Mouse (Mus musculus) mature B cell (primary cell): ENCODE results near the gene Ppie.
"Not testable (repeated sequence)": the region's sequence is repeated elsewhere in the genome, so short reads cannot be mapped to it uniquely, and the experiment has no call there.

Source experiments
- in situ Hi-C: fragments of 300-500 bp; cut with MboI; formaldehyde crosslinking; loops from 2 replicates; pipeline ENCODE4 v1.14.3; 2019

Ppie gene

DNA sequence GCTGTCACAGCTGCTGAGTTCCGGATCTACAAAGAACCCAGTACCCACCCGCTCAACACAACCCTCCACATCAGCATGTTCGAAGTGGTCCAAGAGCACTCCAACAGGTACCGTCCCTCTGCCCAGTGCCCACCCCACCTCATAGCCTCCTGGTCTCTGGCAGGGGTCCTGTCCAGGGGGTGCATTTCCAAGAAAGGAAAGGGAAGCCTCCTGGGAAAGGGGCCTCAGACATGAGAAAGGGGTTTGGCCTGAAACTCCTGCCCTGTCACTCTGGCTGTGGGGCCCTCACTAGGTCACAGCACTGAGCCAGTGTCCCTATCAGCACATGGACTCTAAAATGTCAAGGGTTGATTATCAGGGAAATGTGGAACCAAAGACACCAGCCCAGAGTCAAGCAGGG, 25.1 kb downstream of the Ppie start:
- in situ Hi-C loops: not testable (repeated sequence)

DNA sequence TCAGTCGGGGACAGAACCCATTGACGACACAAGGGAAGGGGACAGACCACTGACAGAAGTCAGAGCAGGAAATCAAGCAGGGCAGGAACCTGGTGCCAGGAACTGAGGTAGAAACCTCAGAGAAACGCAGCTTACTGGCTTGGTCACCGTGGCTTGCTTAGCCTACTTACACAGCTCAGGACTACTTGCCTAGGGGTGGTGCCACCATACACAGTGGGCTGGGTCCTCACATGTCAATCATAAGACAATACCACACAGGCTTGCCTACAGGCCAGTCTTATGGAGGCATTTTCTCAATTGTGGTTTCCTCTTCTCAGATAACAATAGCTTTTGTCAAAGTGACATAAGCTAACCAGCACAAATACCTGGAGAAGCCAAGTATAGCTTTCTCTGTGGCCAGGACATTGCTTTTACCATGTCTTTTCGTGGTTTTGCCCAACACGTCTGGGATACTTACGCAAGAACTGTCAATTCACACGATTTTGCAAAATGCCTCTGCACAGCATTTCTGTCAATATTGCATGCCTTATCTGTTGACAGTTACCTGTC, 27.5 kb downstream of the Ppie start:
- in situ Hi-C loops: no loop called here

DNA sequence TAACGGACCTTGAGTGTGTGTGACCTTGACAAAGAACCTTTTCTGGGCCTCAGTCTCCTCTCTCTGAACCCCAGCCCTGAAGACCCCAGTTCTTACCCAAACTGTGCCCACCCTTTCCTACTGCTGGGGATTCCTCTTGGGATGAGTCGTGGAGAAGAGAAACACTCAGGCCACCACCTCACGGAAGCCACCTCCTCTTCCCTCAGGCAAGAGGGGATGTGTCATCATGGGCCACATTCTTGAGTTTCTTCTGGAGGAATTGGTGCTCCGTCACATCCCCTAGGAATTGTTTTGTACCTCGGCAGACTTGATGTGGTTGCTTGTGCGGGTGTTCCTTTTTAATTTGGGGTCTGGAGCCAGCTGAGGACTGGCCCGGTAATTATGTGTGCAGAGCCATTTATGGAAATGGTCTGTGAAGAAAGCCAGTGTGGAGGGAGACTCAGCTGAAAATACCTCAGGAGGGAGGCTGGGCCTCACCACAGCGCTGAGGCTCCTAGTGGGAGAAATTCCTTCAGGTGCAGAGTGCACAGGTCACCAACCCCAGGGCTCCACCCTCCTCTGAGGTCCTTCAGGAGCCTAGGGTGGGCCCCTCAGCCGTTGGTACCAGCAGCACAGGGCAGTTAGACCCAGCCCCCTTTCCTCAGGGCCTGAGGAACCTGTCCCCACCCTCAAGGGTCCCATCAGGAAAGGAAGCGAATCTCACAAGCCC, 28.3 kb downstream of the Ppie start:
- in situ Hi-C loops: not testable (repeated sequence)

DNA sequence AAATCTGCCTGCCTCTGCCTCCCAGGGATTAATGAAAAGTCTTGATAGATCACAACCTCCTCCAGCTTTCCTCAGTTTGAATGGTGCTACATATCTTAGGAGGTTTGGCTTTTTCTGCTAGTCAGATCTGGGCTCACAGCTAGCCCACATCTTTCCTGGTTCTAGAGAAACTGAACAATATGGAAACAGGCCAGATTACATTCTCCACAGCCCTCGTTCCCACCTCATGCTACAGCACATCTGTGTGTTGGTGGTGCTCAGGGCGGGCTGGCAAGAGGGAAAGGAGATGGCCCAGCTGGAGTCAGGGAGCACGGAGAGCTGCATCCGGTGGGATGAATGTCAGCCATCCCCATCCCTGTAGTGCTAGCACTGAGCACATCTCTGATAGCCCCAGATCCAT, 29.0 kb downstream of the Ppie start:
- in situ Hi-C loops: no loop called here

DNA sequence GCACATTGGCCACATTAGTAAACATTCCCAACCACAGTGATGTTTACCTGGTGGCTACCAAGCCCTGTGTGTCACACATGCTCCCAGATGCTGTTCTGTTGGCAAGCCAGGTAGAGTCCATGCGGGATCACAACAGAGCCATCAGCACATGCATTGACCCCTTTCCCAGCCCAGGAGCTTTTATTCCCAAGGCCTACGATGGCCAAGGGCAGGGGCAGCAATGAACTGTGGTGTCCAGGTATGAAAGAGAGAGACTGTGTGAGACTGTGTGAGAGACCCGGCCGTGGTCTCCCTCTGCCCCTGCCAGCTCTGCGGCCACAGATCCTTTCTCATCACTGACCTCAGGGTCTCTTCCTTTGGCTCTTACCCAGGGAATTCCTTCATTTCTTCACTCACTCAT, 31.7 kb downstream of the Ppie start:
- in situ Hi-C loops: no loop called here

DNA sequence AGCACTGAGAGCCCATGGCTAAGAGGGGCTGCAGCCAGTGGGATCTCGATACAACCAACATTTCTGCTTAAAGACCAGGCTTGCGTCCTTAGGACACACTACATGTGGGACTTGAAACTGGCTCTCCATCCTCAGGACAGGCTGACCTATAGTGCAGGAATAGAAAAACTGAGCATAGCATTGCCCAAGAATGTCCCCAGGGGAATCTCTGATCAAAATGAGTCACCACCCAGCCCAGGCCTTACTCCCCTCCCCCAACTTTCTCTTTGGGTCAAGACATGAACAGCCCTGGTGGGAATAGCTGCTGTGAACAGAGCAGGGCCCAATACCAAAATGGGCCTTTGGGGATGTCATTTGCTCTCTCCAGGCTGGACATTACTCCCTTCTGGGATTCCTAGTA, 32.9 kb downstream of the Ppie start:
- in situ Hi-C loops: no loop called here

DNA sequence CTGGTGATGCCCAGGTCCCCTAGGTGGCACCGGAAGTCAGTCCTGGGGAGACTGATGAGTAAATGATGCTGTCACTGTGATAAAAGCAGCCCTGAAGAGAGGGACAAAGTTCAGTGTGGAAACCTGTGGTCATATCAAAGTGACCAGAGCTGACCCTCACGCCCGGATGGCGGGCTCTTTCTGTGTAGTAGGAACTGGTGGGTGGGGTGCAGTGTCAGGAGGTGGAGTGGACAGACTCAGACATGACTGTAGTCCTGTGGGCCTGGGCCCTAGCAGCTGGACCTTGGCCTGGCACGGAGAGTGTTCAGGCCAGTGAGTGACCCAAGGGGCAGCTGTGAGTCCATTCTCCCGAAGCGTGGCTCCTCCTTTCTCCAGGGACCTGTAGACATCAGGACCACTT, 33.8 kb downstream of the Ppie start:
- in situ Hi-C loops: not testable (repeated sequence)

DNA sequence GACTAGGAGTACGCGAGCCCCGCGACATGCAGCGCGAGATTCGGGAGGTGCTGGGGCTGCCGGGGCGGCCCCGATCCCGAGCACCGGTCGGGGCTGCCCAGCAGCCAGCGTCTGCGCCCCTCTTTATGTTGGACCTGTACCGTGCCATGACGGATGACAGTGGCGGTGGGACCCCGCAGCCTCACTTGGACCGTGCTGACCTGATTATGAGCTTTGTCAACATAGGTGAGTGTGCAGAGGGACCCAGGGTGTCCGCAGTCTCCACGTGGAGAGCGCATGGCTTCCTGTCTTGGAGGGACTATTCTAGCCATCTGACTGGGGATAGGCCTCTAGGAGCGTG, 34.3 kb downstream of the Ppie start:
- in situ Hi-C loops: no loop called here

DNA sequence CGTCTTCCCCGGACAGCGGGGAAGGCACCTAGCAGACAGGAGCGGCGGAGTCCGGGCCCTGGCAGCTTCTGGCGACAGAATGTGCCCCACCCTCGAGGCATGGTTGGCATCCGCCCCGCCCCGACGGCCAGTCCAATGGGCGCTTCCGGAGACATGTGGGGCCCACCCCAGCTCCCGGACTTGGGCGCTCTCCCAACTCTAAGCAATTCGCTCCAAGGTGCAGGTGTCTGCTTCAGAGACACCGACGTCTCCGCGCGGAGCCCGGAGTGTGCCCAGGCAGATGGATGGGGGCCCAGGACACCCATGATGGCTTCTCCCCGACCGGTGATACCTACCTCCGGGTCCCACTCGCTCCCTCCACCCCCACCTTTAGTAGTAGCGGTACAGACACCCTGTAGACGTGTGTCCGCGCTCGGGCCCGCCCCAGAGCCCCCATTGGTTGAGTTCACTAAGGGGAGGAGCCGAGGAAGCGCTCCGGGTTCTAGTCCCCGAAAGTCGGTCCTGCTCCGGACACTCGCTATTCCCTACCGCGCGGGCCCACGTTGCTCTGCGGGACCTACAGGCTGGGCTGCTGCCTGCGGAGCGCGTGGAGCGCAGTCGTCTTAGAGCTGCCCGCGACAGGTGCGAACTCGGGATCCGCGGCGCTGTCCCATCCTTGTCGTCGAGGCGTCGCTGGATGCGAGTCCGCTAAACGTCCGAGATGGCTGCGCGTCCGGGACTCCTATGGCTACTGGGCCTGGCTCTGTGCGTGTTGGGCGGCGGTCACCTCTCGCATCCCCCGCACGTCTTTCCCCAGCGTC, 34.9 kb downstream of the Ppie start, which contains the start of gene Bmp8b:
TSS of gene Bmp8b (plus strand) at position 515 of the 800 bp plus-strand sequence.
- in situ Hi-C loops: no loop called here

DNA sequence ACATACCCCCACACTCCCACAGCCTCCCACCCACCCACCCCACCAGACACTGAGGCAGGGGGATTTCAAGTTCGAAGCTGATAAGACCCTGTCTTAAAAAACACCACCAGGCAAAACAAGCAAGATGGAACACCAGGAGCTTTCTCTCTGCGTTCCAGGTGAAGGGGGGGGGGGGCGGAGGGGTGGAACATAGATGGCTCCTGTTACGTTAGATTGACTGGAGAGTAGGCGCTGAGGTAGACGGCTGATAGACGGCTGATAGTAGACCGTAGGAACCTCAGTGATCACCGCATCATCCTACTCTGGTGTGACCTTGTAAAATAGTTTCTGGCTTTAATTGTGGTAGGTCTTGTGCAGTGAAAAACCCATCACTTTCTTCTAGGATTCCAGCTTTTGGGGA, 45.9 kb downstream of the Ppie start:
- in situ Hi-C loops: no loop called here

DNA sequence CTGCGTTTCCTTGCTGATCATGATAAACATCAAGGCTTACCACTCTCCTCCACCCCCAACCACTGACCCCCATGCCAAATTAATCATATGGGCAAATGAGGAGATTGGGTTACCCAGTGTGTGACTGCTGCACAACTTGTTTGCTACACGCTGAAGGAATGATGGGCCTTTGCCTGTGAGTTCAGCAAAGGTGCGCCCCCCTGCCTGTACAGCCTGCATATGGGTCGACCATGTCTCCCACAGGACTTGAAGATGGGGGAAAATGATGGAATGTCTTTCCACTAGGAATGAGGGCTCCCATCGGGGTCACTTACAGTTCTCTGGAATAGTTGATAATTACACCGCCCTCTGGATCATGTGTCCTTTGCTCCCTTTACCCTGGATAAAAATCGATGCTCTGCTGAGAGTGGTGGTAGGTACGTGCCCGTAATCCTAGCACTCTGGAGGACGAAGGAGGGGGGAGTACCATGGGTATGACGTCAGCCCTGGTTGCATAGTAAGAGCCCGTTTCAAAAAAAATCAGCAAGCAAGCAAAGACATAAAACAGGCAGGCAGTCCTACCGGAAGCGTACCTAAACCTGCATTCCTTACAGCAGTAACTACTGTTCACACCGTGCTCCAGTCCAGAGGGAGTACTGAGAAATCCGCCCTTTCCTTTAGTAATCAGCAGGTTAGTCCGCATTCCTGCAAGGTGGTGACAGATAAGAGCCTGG, 46.5 kb downstream of the Ppie start:
- in situ Hi-C loops: no loop called here

DNA sequence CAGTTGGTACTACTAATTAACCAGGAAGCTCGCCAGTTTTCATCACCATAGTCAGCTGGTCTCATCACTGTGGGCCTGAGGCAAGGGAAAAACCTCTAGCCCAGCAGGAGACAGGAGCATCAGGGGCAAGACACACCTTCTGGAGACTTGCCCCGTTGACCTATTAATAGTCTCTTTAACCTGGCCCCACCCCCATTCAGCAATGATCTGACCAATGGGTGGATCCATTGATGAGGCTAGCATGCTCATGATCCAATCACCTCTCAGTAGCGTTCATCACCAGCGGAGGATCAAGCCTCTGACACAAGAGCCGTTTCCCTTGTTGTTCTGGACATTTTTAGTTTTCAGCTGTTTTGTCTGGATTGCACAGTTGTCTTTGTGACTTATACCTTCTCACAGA, 47.1 kb downstream of the Ppie start:
- in situ Hi-C loops: no loop called here

DNA sequence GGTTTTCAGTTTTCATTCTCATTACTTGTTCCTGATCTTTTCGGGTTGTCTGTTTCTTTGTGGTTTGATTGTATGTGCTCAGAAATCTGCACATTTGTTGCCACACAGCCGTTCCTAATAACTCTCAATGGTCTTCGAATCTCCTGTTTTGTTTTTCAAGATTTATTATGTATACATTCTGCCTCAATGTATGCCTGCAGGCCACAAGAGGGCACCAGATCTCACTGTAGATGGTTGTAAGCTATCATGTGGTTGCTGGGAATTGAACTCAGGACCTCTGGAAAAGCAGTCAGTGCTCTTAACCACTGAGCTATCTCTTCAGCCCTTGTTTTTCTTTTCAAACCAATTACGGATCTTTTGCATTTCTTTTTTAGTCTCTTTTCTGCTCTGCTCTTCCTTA, 53.4 kb downstream of the Ppie start:
- in situ Hi-C loops: loop anchor here (10.0 kb wide), 1 partner anchor 192 kb away; no protein-coding TSS in a partner anchor

DNA sequence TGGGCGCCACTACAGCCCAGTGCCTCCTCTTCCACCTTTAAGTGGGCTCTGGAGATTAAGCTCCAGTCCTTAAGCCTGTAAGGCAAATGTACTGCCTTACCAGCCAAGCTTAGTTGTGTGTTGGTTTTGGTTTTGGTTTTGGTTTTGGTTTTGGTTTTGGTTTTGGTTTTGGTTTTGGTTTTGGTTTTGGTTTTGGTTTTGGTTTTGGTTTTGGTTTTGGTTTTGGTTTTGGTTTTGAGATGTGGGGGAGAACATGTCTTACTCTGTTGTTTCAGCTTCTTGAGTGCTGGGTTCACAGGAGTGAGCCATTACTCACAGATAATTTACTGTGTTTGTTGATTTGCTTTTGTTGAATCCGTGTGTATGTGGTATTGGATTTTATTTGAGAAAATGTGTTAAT, 54.5 kb downstream of the Ppie start:
- in situ Hi-C loops: loop anchor here (10.0 kb wide), 1 partner anchor 190 kb away; no protein-coding TSS in a partner anchor

DNA sequence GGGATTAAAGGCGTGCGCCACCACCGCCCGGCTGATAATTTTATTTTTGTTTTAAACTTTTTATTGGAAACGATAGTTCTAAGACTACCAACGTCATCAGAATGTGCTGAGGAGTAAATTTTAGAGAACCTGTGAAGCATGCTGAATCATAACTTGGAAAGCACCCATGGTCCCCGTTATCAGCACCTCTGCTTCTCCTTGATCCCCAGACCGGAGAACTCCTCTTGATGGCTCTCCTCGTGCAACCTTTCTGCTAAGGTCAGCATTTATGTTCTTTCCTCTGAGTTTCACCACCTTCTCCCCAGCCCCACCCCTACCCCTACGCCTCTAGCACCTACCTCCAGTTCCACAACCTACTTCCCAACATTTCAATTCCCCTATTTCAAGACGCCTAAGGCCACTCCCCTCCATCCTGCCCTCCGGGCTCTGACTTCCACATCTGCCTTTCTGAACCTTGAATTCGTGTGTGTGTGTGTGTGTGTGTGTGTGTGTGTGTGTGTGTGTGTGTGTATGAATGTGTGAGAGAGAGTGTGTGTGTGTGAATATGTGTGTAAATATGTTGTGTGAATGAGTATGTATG, 56.3 kb downstream of the Ppie start:
- in situ Hi-C loops: loop anchor here (5.0 to 10.0 kb wide), 2 partner anchors 86 to 189 kb away; partner anchors contain the start of gene Mycl

DNA sequence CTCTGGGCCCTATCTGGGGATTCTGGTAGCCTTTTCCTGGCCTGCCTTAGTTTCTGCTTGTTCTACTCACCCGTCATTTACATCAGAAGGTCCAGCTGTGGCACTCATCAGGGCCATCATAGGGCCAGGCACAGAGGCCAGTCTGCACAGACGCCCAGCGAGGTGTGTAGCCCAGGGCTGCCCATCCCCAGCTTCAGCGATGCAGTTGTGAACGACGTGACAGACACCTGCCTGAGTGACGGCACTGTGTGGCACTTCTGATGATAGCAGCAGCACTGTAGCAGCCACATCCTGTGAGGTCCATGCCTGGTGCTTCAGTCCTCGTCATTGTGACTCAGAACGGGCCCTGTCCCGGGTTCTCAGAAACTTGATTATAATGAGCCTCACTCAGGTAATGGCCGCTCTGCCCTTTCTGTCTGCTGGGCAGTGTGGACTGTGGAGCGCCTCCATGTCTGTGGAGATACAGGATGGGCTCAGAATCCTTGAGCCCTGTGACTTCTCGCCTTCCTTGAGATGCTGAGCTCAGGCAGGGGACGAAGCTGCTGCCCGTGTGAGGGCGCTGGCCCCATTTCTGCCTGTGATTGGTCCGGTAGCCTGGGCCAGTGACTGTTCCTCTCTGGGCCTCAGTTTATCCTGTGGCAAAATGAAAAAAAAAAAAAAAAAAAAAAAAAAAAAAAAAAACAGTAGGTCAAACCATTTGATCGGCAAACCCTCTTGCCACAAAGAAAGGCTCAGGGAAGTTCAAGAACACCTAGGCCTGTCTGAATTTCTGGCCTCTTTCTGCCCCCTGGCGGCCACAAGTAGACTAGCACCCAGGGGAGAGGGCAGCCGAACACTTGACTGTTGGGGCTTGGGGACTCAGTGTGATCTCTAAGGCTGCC, 57.2 kb downstream of the Ppie start:
- in situ Hi-C loops: loop anchor here (5.0 to 10.0 kb wide), 2 partner anchors 85 to 188 kb away; partner anchors contain the start of gene Mycl

DNA sequence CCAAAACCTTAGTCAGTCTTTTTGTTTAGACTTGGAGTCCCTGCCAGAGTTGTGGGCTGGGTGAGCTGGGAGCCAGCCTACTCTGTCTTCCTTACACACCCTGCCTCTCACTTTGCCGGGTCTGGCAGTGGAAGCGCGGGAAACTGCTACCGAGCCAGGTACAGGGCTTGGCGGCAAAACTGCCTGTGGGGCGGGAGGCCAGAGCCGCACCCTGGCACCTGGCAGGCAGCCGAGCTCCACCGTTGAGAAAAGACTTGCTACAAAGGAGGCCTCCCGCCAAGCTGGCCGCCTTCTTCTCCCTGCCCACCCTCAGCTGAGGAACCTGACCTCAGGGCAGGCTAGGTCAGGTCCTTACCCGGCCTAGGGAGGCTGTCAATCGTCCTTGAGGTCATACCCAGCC, 59.0 kb downstream of the Ppie start:
- in situ Hi-C loops: loop anchor here (5.0 to 10.0 kb wide), 2 partner anchors 83 to 186 kb away; partner anchors contain the start of gene Mycl

DNA sequence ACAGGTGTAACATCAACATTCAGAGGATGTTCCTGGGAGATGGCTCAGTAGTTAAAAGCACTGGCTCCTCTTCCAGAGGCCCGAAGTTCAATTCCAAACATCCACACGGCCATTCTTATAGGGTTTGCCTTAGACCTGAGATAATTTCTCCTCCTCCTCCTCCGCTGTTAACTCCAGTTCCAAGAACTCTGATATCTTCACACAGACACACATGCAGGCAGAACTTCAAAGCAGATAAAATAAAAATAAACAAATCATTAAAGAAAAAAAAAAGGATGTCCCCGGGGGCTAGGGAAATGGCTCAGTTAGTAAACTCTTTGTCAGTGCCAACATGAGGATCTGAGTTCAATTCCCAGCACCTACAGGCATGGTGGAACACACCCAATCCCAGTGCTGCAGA, 61.5 kb downstream of the Ppie start:
- in situ Hi-C loops: no loop called here
